Mouse (Mus musculus) limb, embryonic 13.5 days (tissue): ENCODE measurements around the gene Macc1. TPM values are rescaled to one million over a fixed set of nuclear protein-coding genes. Genes with fewer than 3 reads are reported as not detected.

Experiments
- ATAC-seq: fragments of 200-750 bp; cut with Nextera tagmentation; 2 replicates; pipeline ENCODE4 v1.8.0; 2017; ENCODE audit warnings: low read depth, moderate number of reproducible peaks, moderate TSS enrichment; ENCODE audit not compliant: low FRiP score
- H3K27ac ChIP-seq: fragments of 300-500 bp; sonication (generic); 2 replicates; pipeline ENCODE4 v1.5.1; 2015; ENCODE audit warnings: inconsistent platforms, mild to moderate bottlenecking, moderate library complexity
- H3K27me3 ChIP-seq: fragments of 300-500 bp; sonication (generic); 2 replicates; pipeline ENCODE4 v1.6.1; 2015; ENCODE audit warnings: mild to moderate bottlenecking, inconsistent platforms
- H3K36me3 ChIP-seq: fragments of 300-500 bp; sonication (generic); 2 replicates; pipeline ENCODE4 v1.6.1; 2015; ENCODE audit warnings: inconsistent platforms, mild to moderate bottlenecking, moderate library complexity
- H3K4me1 ChIP-seq: fragments of 300-500 bp; sonication (generic); 2 replicates; pipeline ENCODE4 v1.6.1; 2015; ENCODE audit warnings: inconsistent platforms
- H3K4me2 ChIP-seq: fragments of 300-500 bp; sonication (generic); replicated peaks from 2 replicates; pipeline ENCODE4 v1.6.1; 2015; ENCODE audit warnings: inconsistent platforms, mild to moderate bottlenecking, moderate library complexity
- H3K4me3 ChIP-seq: fragments of 300-500 bp; sonication (generic); 2 replicates; pipeline ENCODE4 v1.5.1; 2015; ENCODE audit warnings: moderate library complexity, mild to moderate bottlenecking, inconsistent platforms
- H3K9ac ChIP-seq: fragments of 300-500 bp; sonication (generic); 2 replicates; pipeline ENCODE4 v1.6.1; 2015; ENCODE audit warnings: mild to moderate bottlenecking, inconsistent platforms
- H3K9me3 ChIP-seq: fragments of 300-500 bp; sonication (generic); 2 replicates; pipeline ENCODE4 v1.6.1; 2016; ENCODE audit warnings: inconsistent platforms
- WGBS: fragments of 180-500 bp; shearing (Covaris S2); methylation state at CpG from one replicate; pipeline ENCODE4 v1.1.7; 2015; 5-methylcytosine and 5-hydroxymethylcytosine counted together
- polyA plus RNA-seq: library from polyadenylated mRNA; unstranded; fragments of >200 nt; fragmentation: Nextera tagmentation; extraction: Ambion mirVana; gene quantifications from 2 replicates; pipeline ENCODE4 v1.2.1, GENCODE M21; 2015

Gene Macc1
- polyA plus RNA-seq, 1 experiment from 2014 or later, result 1.0 TPM

DNA sequence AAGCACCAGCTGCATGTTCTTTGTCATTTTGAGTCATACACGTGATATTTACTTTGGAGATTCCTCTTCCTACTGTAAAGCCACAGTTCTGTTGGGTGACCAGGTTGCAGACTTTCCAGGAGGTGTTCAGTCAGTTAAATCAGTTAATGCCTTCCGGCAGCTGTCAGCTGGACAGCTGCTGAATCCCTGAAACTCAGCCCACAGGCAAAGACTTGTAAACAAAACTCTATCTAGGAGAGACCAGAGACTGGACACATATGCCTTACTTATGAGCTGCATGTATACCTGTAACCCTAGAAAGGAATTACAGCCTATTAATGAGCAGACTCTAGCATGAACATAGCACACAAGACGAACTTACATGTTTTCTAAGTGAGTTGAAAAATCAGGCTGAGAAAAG is 137.2 kb downstream of the Macc1 start:
- Histone ChIP-seq H3K4me3 (no peak overlapping the region), H3K4me2 (no peak overlapping the region), H3K4me1 (peaks cover 6% of the 10 kb centered on the region; the same call in 1 of the 2 replicates), H3K27me3 (no peaks in the 10 kb centered on the region), H3K27ac (no peak overlapping the region), H3K36me3 (no peaks in the 10 kb centered on the region), H3K9me3 (no peaks in the 10 kb centered on the region), H3K9ac (no peak overlapping the region)
- ATAC-seq, result no peak
- WGBS, result 52% methylated on average over 3 of the region's 3 CpGs

DNA sequence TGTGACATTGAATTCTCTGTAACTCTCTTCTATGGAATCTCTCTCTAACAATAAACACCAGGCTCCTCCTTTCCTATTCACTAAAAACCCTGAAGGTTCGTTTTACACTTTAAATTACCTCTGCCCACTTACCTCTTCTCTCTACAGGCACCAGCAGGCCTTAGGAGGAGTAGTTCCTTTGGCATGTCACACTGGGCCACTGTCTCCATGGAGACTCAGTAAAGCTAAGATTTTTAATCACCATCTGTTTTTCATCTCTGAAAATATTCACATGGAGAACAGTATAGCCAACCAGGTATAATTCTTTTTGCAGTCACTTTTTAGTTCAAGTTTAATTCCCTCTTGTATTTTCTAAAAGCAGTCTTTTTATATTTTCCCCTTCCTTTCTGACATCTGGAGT is 140.0 kb downstream of the Macc1 start:
- peak; percentile 80 for ATAC-seq
- H3K9me3 ChIP-seq, result no peaks in the 10 kb centered on the region
- H3K27ac ChIP-seq, result no peak overlapping the region
- no peaks in the 10 kb centered on the region for H3K36me3 ChIP-seq
- no peak overlapping the region for H3K4me3 ChIP-seq
- WGBS, result 4% methylated on average over 1 of the region's 1 CpGs
- no peak overlapping the region for H3K9ac ChIP-seq
- no peaks in the 10 kb centered on the region for H3K27me3 ChIP-seq
- H3K4me1 ChIP-seq, result peaks cover 6% of the 10 kb centered on the region; the same call in 1 of the 2 replicates
- no peak overlapping the region for H3K4me2 ChIP-seq

DNA sequence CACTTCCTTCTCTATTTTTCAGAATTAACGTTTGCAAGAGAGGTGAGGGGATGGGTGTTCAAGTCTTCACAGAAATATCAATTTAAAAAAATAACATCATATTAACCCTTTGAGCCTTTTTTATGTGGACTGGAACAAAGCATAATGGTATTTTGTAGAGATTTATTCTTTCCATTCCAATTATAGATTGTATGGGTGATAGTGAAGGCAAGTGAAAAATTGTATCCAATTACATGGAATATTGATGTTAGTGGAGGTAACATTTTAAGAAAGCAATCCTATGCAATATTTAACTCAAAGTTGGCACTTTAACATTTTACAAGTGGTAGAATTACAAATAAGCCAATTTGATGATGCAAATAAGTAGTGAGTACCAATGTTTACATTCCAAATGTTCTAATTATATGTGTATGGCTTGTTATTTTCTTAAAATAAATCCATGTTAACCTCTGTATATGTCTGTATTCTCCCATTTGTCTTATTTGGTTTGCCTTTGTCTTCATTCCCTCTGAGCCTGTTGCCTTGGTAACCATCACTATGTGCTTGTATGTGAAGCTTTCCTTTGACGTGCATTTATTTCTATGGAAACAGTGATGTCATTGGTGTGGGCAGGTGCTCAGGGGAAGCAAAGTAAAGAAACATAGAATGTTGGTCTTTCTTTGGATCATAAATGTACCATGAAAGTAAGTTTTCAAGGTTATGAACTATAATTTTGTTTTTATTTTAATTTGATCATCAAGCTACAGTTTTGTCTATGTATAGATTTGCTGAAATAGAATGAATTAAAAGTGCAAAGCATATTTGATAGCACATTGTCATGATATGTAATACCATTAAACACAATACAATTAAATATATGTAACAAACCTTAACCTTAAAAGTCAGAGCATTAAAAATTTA is 150.2 kb downstream of the Macc1 start:
- H3K9ac ChIP-seq, result no peak overlapping the region
- ATAC-seq, result no peak
- 65% methylated on average over 2 of the region's 2 CpGs for WGBS
- no peak overlapping the region for H3K4me2 ChIP-seq
- H3K27ac ChIP-seq, result no peak overlapping the region
- no peak overlapping the region for H3K4me3 ChIP-seq
- no peaks in the 10 kb centered on the region for H3K36me3 ChIP-seq
- H3K9me3 ChIP-seq, result no peaks in the 10 kb centered on the region
- H3K27me3 ChIP-seq, result no peaks in the 10 kb centered on the region
- no peaks in the 10 kb centered on the region for H3K4me1 ChIP-seq

DNA sequence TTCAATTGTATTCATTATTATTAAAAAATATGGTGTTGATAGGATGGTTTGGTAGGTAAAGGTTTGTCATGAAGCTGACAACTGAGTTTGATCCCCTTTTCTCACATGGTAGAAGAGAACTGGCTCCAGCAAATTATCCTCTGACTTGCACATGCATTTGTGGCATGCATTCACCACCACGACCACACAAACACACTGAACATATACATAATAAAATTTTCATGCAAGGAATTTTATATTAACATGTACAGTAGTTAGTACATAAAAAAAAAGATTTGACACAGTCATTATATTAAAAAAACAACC is 150.8 kb downstream of the Macc1 start:
- Histone ChIP-seq H3K9ac (no peak overlapping the region), H3K27me3 (no peaks in the 10 kb centered on the region), H3K4me3 (no peak overlapping the region), H3K4me1 (no peaks in the 10 kb centered on the region), H3K4me2 (no peak overlapping the region), H3K9me3 (no peaks in the 10 kb centered on the region), H3K36me3 (no peaks in the 10 kb centered on the region), H3K27ac (no peak overlapping the region)
- no peak for ATAC-seq
- 51% methylated on average over 1 of the region's 1 CpGs for WGBS

DNA sequence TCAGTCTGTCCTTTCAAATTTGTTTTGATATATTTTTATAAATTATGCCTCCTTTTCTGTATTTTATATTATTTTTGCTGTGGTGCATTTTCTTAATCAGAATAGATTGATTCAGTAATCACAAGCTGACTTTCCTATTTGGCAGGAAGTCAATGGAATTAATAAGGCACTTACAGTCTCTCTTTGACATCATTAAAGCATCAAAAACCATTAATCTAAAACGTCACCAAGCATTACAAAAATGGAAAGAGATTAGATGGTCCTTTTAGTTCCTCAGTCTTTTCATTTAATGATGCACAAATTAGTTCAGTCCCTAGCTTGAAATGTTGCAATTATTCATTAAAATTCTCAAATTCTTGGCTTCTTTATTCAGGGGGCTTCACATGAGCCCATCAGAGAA is 153.6 kb downstream of the Macc1 start:
- 51% methylated on average over 1 of the region's 1 CpGs for WGBS
- Histone ChIP-seq H3K4me1 (no peaks in the 10 kb centered on the region), H3K9me3 (no peaks in the 10 kb centered on the region), H3K4me3 (no peak overlapping the region), H3K27ac (no peak overlapping the region), H3K4me2 (no peak overlapping the region), H3K36me3 (no peaks in the 10 kb centered on the region), H3K9ac (no peak overlapping the region), H3K27me3 (no peaks in the 10 kb centered on the region)
- no peak for ATAC-seq

DNA sequence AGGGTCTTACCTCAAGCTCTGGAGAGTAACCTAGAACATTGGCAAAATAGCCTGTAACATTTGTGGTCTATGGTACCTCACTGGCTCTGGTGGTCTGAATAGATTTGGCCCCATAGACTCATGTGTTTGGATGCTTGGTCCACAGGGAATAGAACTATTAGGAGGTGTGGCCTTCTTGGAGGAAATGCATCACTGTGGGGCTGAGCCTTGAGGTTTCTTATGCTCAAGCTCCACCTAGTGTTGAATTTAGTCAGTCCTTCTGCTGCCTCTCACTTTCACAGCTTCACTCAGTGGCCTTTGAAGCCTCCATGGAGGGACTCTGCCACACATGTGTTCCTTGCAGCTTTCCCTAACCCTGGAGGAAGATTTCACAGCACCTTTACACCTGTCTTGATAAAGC is 156.2 kb downstream of the Macc1 start:
- H3K27ac ChIP-seq, result no peak overlapping the region
- no peaks in the 10 kb centered on the region for H3K36me3 ChIP-seq
- no peak overlapping the region for H3K4me2 ChIP-seq
- no peak overlapping the region for H3K4me3 ChIP-seq
- H3K9me3 ChIP-seq, result no peaks in the 10 kb centered on the region
- no peaks in the 10 kb centered on the region for H3K4me1 ChIP-seq
- no peaks in the 10 kb centered on the region for H3K27me3 ChIP-seq
- H3K9ac ChIP-seq, result no peak overlapping the region
- ATAC-seq, result no peak

DNA sequence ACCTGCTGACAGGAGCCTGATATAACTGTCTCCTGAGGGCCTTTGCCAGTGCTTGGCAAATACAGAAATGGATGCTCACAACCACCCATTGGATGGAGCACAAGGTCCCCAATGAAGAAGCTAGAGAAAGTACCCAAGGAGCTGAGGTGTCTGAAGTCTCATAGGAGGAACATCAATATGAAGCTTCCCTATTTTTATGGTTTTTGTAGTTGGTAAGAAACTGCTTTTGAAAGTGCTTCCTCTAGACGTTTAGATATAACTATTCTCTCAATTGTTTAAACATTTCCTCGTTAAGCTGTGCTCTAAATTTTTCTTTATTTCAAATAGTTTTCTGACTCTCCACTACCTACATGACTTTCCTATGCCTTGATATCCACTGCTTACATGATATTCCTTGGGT is 169.2 kb downstream of the Macc1 start:
- H3K9me3 ChIP-seq, result no peaks in the 10 kb centered on the region
- no peaks in the 10 kb centered on the region for H3K36me3 ChIP-seq
- no peak overlapping the region for H3K4me3 ChIP-seq
- no peaks in the 10 kb centered on the region for H3K27me3 ChIP-seq
- 70% methylated on average over 2 of the region's 2 CpGs for WGBS
- no peaks in the 10 kb centered on the region for H3K4me1 ChIP-seq
- H3K9ac ChIP-seq, result no peak overlapping the region
- no peak for ATAC-seq
- H3K4me2 ChIP-seq, result no peak overlapping the region
- H3K27ac ChIP-seq, result no peak overlapping the region

DNA sequence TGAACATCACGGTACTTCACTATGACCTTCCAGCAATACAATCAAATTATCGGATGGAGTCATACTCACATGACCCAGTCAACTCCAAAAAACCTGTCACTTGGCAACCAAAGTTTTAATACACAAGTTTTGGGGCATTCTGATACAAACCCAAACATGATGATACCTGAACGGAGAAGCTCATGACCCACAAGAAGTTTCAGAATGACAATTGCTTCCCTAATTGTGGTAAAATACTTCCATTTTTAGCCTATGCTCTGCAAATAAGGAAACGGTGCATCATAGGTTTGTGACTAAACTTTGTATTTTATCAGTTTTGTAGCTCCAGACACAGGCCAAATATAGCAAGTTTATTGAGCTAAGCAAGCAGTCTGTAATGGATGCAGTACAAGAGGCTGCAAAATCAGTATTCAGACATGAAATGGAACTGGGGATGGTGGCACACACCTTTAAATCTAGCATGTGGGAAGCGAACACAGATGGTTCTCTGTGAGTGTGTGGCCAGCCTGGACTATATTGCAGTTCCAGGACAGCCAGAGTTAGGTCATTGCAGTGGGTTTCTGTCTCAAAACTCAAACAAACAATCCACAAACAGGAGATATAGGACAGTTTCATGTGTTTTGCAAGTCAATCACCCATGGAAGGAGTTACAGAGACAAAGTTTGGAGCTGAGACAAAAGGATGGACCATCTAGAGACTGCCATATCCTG is 170.0 kb downstream of the Macc1 start:
- H3K4me2 ChIP-seq, result no peak overlapping the region
- H3K36me3 ChIP-seq, result no peaks in the 10 kb centered on the region
- 84% methylated on average over 5 of the region's 5 CpGs for WGBS
- no peaks in the 10 kb centered on the region for H3K27me3 ChIP-seq
- H3K4me3 ChIP-seq, result no peak overlapping the region
- no peaks in the 10 kb centered on the region for H3K9me3 ChIP-seq
- no peak overlapping the region for H3K27ac ChIP-seq
- H3K9ac ChIP-seq, result no peak overlapping the region
- H3K4me1 ChIP-seq, result no peaks in the 10 kb centered on the region
- no peak for ATAC-seq

DNA sequence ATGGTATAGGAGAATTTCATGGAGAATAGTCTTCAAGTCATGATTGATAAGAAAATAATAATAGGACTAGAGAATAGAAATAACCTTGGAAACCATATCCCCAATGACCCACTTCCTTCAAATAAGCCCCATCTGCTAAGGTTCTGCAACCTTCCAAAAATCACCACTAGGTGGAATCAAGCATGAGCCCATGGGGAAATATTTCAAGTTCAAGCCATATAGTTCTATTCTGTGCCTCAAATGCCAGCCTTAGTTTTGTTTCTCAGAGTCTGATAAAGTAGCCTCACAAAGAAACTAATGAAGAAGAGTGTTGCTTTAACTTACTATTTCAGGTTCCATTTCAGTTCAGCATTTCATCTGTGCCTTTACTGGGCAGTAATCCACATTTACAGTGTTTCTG is 197.1 kb downstream of the Macc1 start:
- no peak overlapping the region for H3K4me2 ChIP-seq
- H3K9me3 ChIP-seq, result no peaks in the 10 kb centered on the region
- no peak overlapping the region for H3K4me3 ChIP-seq
- no peaks in the 10 kb centered on the region for H3K36me3 ChIP-seq
- no peaks in the 10 kb centered on the region for H3K27me3 ChIP-seq
- no peak for ATAC-seq
- no peak overlapping the region for H3K9ac ChIP-seq
- no peaks in the 10 kb centered on the region for H3K4me1 ChIP-seq
- no peak overlapping the region for H3K27ac ChIP-seq

Other genes with a start within 250 kb of the Macc1 start
- gene Itgb8, start 75.5 kb upstream of the Macc1 start, polyA plus RNA-seq, result 6.3 and 6.6 TPM in 2 replicates